Mouse (Mus musculus) limb, embryonic 14.5 days (tissue): Measurements from ENCODE around the gene Gm49388. TPM values are rescaled to one million over a fixed set of nuclear protein-coding genes. Genes with fewer than 3 reads are reported as not detected.
"Not testable (repeated sequence)": the region's sequence is repeated elsewhere in the genome, so short reads cannot be mapped to it uniquely, and the experiment has no call there.

Experiments
- ATAC-seq: fragments of 200-750 bp; cut with Nextera tagmentation; 2 replicates; pipeline ENCODE4 v1.8.0; 2017; ENCODE audit warnings: low read depth, moderate number of reproducible peaks, moderate TSS enrichment; ENCODE audit not compliant: low FRiP score
- DNase-seq: peaks from one replicate; pipeline ENCODE4 v3.0.0-alpha.2; 2015; ENCODE audit warnings: low spot score
- H3K27ac ChIP-seq: fragments of 300-500 bp; sonication (generic); replicated peaks from 2 replicates; pipeline ENCODE4 v1.5.1; 2014; ENCODE audit warnings: low read depth, mild to moderate bottlenecking, low read length, moderate library complexity, mixed read lengths
- H3K27me3 ChIP-seq: fragments of 300-500 bp; sonication (generic); 2 replicates; pipeline ENCODE4 v1.6.1; 2014; ENCODE audit warnings: low read length, mixed read lengths; ENCODE audit not compliant: control insufficient read depth, insufficient read depth
- H3K36me3 ChIP-seq: fragments of 300-500 bp; sonication (generic); 2 replicates; pipeline ENCODE4 v1.6.1; 2014; ENCODE audit warnings: mild to moderate bottlenecking, low read length, moderate library complexity, mixed read lengths; ENCODE audit not compliant: control insufficient read depth, insufficient read depth
- H3K4me1 ChIP-seq: fragments of 300-500 bp; sonication (generic); 2 replicates; pipeline ENCODE4 v1.6.1; 2014; ENCODE audit warnings: antibody characterized with exemption, low read length, mixed read lengths; ENCODE audit not compliant: control insufficient read depth, insufficient read depth
- H3K4me2 ChIP-seq: fragments of 300-500 bp; sonication (generic); replicated peaks from 2 replicates; pipeline ENCODE4 v1.6.1; 2014; ENCODE audit warnings: low read depth, mild to moderate bottlenecking, low read length, moderate library complexity; ENCODE audit not compliant: severe bottlenecking
- H3K4me3 ChIP-seq: fragments of 300-500 bp; sonication (generic); replicated peaks from 2 replicates; pipeline ENCODE4 v1.5.1; 2014; ENCODE audit warnings: low read length
- H3K9ac ChIP-seq: fragments of 300-500 bp; sonication (generic); 2 replicates; pipeline ENCODE4 v1.6.1; 2014; ENCODE audit warnings: mild to moderate bottlenecking, low read depth, low read length, moderate library complexity; ENCODE audit not compliant: severe bottlenecking
- H3K9me3 ChIP-seq: fragments of 300-500 bp; sonication (generic); 2 replicates; pipeline ENCODE4 v1.6.1; 2016; ENCODE audit warnings: low read length; ENCODE audit not compliant: control insufficient read depth
- POLR2A ChIP-seq: fragments of 200-500 bp; IDR thresholded peaks from 2 replicates; pipeline ENCODE4 v1.8.0; 2012; ENCODE audit warnings: inconsistent platforms, mild to moderate bottlenecking, moderate library complexity, borderline replicate concordance; ENCODE audit not compliant: insufficient read depth, insufficient read length; ENCODE audit errors: extremely low read depth
- WGBS: fragments of 180-500 bp; shearing (Covaris S2); extraction: QIAGEN DNeasy Blood & Tissue Kit; methylation state at CpG from one replicate; pipeline ENCODE4 v1.1.7; 2014; 5-methylcytosine and 5-hydroxymethylcytosine counted together
- polyA plus RNA-seq, 2 experiments: library from polyadenylated mRNA; depleted of rRNA in 1 of 2; stranded (reverse) in 1 of 2; unstranded in 1 of 2; fragments of >200 nt; fragmentation: Nextera tagmentation in 1 of 2; extraction: Ambion mirVana in 1 of 2; gene quantifications; 2 replicates each; pipeline versions ENCODE4 v1.2.1 to v1.2.3; 2012 to 2014

Gene Gm49388
- polyA plus RNA-seq, 2 experiments: 0.44 TPM; not detected in 1

DNA sequence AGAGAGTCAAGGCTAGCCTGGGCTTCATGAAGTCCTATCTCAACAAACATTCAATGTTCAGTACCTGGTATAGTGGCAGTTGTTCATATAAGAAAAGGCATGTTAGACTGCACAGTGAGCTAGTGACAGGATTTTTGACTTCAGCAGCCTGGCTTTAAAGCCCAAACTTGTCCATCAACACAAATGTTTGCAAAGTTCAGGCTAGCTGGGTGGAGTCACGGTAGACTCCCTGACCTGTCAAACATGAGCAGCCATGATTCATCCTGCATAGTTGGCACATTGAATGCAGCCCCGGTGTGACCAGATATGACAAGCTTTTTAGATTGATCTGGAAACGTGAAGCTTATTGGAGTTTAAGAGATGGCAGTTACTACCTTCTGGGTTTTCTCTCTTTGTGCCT lies 13.3 kb upstream of the Gm49388 start:
- Histone ChIP-seq H3K4me3 (no peak overlapping the region), H3K36me3 (peaks cover 16% of the 10 kb centered on the region), H3K9ac (no peak overlapping the region), H3K27me3 (no peaks in the 10 kb centered on the region), H3K27ac (no peak overlapping the region), H3K4me1 (peaks cover 12% of the 10 kb centered on the region), H3K9me3 (no peaks in the 10 kb centered on the region), H3K4me2 (no peak overlapping the region)
- WGBS: 74% methylated on average over 3 of the region's 3 CpGs
- no peak for DNase-seq
- ATAC-seq: no peak
- TF ChIP-seq POLR2A: no peak

DNA sequence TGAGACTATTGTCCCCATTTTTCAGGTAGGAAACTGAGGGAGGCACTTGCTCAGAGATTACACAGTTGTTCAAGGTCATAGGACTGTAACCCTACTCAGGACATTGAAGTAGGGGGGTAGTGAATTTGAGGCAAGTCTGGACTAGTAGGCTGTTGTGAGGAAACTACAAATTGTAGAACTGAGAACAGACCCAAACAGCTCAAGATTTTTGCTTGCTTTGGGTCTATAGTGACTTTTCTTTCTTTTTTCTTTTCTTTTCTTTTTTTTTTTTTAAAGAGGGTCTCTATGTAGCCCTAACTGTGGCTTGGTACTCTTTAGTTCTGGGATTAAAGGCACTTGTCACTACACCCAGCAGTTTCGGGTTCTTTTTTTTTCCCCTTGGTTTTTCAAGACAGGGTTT lies 12.9 kb upstream of the Gm49388 start:
- no peak for TF ChIP-seq POLR2A
- WGBS: 95% methylated on average over 1 of the region's 1 CpGs
- Histone ChIP-seq H3K4me1 (peaks cover 12% of the 10 kb centered on the region), H3K27ac (no peak overlapping the region), H3K27me3 (no peaks in the 10 kb centered on the region), H3K4me3 (no peak overlapping the region), H3K9me3 (no peaks in the 10 kb centered on the region), H3K4me2 (no peak overlapping the region), H3K36me3 (peaks cover 11% of the 10 kb centered on the region), H3K9ac (no peak overlapping the region)
- DNase-seq (no peak), ATAC-seq (no peak)

DNA sequence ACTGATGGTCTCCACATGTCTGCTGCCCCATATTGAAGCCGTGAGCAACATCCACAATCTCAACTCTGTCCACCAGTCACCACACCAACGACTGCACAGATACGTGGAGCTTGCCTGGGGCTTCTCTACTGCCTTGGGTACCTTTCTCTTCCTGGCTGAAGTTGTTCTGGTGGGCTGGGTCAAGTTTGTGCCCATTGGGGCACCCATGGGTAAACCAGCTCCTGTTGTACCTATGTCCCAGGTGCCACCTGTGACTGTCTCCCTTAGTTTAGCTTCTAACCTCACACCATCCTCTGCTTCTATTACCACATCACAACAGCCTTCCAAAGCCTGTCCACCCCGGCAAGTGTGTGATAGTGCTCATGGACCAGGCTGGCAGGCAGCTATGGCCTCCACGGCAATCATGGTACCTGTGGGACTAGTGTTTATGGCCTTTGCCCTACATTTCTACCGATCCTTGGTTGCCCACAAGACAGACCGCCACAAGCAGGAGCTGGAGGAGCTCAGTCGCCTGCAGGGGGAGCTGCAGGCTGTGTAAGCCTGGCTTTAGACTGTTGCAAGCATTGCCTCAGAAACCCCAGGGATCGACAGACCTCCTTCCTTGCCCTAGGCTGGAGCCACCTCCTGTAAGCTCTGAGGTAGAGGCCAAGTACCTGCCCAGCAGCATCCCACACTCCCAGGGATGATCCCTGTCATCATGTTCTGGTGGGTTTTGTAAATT lies 11.6 kb upstream of the Gm49388 start:
- no peaks in the 10 kb centered on the region for H3K27me3 ChIP-seq
- H3K36me3 ChIP-seq: peaks cover 2% of the 10 kb centered on the region
- no peak overlapping the region for H3K4me2 ChIP-seq
- peak; percentile 51 for DNase-seq
- peaks cover 16% of the 10 kb centered on the region for H3K4me1 ChIP-seq
- no peak overlapping the region for H3K4me3 ChIP-seq
- no peak for TF ChIP-seq POLR2A
- H3K9ac ChIP-seq: no peak overlapping the region
- ATAC-seq: no peak
- H3K9me3 ChIP-seq: no peaks in the 10 kb centered on the region
- no peak overlapping the region for H3K27ac ChIP-seq
- 37% methylated on average over 9 of the region's 9 CpGs for WGBS

DNA sequence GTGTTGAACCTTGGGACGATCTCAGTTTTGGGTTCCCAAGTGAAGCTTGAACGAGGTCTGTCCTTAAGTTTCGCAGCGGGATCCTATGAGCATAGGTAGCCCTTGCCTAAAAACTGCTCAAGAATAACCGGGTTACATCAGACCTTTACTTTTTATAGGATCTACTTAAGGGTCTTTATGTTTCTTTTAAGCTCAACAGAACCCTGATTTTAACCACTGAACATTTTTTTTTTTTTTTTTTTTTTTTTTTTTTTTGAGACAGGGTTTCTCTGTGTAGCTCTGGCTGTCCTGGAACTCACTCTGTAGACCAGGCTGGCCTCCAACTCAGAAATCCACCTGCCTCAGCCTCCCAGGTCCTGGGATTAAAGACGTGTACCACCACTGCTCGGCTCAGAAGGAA lies 9.6 kb upstream of the Gm49388 start:
- H3K4me2 ChIP-seq: peak overlapping the region; percentile 74
- peaks cover 13% of the 10 kb centered on the region for H3K4me1 ChIP-seq
- peaks cover 21% of the 10 kb centered on the region for H3K36me3 ChIP-seq
- H3K27ac ChIP-seq: peak overlapping the region; percentile 96
- ATAC-seq, H3K27me3 ChIP-seq, H3K9me3 ChIP-seq, DNase-seq: not testable (repeated sequence)
- H3K4me3 ChIP-seq: peak overlapping the region; percentile 94
- WGBS: 66% methylated on average over 7 of the region's 7 CpGs
- H3K9ac ChIP-seq: peak overlapping the region; percentile 92

DNA sequence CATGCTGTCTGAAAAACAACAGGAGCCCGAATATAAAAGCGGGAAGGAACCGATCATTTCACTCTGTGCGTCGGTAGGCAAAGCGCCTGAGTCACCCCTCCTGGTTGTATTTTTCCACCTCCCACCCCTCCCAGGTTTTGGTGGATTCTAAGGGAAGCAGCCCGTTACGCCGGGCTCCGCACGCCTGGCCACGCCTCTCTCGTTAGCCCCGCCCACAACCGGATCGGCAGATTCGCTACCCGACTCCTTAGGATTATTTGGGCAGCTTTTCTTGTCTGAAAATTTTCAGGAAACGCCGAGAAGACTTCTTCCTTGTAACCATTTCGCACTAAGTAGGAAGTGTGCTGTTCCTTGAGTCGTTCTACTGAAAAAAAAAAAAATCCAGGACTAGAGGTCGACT lies 9.0 kb upstream of the Gm49388 start, which contains the start of gene Setd1a:
Setd1a (plus strand) TSS at position 245 of the 400 bp plus-strand sequence.
- H3K4me2 ChIP-seq: peak within 1 kb of the TSS; percentile 74
- H3K9me3 ChIP-seq: no peaks in the 10 kb centered on the region
- peak; percentile 77 for ATAC-seq
- 0 out of 2 replicates have a peak, but pooled peaks have one; percentile 7 for TF ChIP-seq POLR2A
- H3K4me3 ChIP-seq: peak within 1 kb of the TSS; percentile 94
- H3K36me3 ChIP-seq: peaks cover 27% of the 10 kb centered on the region
- H3K27ac ChIP-seq: peak within 1 kb of the TSS; percentile 96
- under 1% methylated on average over 23 of the region's 23 CpGs for WGBS
- no peaks in the 10 kb centered on the region for H3K27me3 ChIP-seq
- peak; percentile 89 for DNase-seq
- peaks cover 12% of the 10 kb centered on the region; the same call in 1 of the 2 replicates for H3K4me1 ChIP-seq
- peak within 1 kb of the TSS; percentile 92 for H3K9ac ChIP-seq
